Mouse (Mus musculus) kidney, postnatal 25 days (tissue): Measurements from ENCODE around the gene Cyp4v3.
"Not testable (repeated sequence)": the region's sequence is repeated elsewhere in the genome, so short reads cannot be mapped to it uniquely, and the experiment has no call there.

Experiments used
- DNase-seq, 2 experiments: peaks; one replicate each; pipeline ENCODE4 v3.0.0; 2021; ENCODE audit warnings: mixed read lengths in 2 of 2

Cyp4v3 gene

GRCm38 (mm10) chr8:45332685-45333409 lies at the start of gene Cyp4v3:
Gene Cyp4v3 (minus strand): TSS chr8:45333216.
- peak; percentile 74 to 81 for DNase-seq

GRCm38 (mm10) chr8:45381963-45382347 lies 48.9 kb upstream of the Cyp4v3 start, which contains the start of gene Fam149a:
Gene Fam149a (minus strand): TSS chr8:45382291.
- no peak for DNase-seq

- no peak for DNase-seq
Observed at GRCm38 (mm10) chr8:45381075-45381962, 48.3 kb upstream of the Cyp4v3 start.

- no peak for DNase-seq
Observed at GRCm38 (mm10) chr8:45380598-45380997, 47.6 kb upstream of the Cyp4v3 start.

- no peak for DNase-seq
Observed at GRCm38 (mm10) chr8:45374071-45374470, 41.1 kb upstream of the Cyp4v3 start.

GRCm38 (mm10) chr8:45367154-45367553 lies 34.1 kb upstream of the Cyp4v3 start:
- no peak for DNase-seq

GRCm38 (mm10) chr8:45363220-45363619 lies 30.2 kb upstream of the Cyp4v3 start:
- peak in 1 of 2 experiments; percentile 47 for DNase-seq

GRCm38 (mm10) chr8:45362323-45362722 lies 29.3 kb upstream of the Cyp4v3 start:
- DNase-seq = peak; percentile 52 to 76

- DNase-seq = peak in 1 of 2 experiments; percentile 24
Observed at GRCm38 (mm10) chr8:45359091-45359605, 26.1 kb upstream of the Cyp4v3 start.

- peak; percentile 55 to 70 for DNase-seq
Observed at GRCm38 (mm10) chr8:45358132-45358918, 25.3 kb upstream of the Cyp4v3 start.

GRCm38 (mm10) chr8:45355809-45356208 lies 22.8 kb upstream of the Cyp4v3 start:
- peak in 1 of 2 experiments; percentile 19 for DNase-seq

- DNase-seq = peak; percentile 69 to 86
Observed at GRCm38 (mm10) chr8:45345031-45345430, 12.0 kb upstream of the Cyp4v3 start.

GRCm38 (mm10) chr8:45344298-45344697 lies 11.3 kb upstream of the Cyp4v3 start:
- DNase-seq = no peak

GRCm38 (mm10) chr8:45341630-45342628 lies 8.9 kb upstream of the Cyp4v3 start:
- DNase-seq = no peak

GRCm38 (mm10) chr8:45333493-45333892 lies 477 bp upstream of the Cyp4v3 start:
- DNase-seq = peak in 1 of 2 experiments; percentile 51

- no peak for DNase-seq
Observed at GRCm38 (mm10) chr8:45330856-45331255, 2.2 kb downstream of the Cyp4v3 start.

- no peak for DNase-seq
Observed at GRCm38 (mm10) chr8:45329206-45329980, 3.6 kb downstream of the Cyp4v3 start.

- DNase-seq = not testable (repeated sequence)
Observed at GRCm38 (mm10) chr8:45327076-45327475, 5.9 kb downstream of the Cyp4v3 start.

- no peak for DNase-seq
Observed at GRCm38 (mm10) chr8:45324151-45324550, 8.9 kb downstream of the Cyp4v3 start.

GRCm38 (mm10) chr8:45321365-45321764 lies 11.7 kb downstream of the Cyp4v3 start:
- no peak for DNase-seq
